Mouse (Mus musculus): ENCODE measurements around the gene Znfx1.

DNA sequence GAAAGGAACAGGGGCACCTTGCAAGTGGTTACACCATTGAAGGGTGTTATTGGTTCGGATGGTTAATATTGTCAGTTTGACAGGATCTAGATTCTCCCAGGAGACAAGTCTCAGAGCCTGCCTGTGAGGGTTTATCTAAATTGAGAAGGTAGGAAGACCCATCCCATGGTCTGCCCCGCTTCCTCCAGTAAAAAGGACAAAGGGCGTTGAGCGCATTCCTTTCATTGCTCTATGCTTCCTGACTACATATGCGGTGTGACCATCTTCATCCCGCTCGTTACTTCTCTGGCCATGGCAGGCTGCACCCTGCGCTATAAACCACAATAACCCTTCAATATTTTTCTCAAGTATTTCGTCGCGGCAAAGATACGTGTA, 8.4 kb upstream of the Znfx1 start:
- no peak for TF ChIP-seq MYOD1 (IDR thresholded peaks at IDR 0.05; ENCODE audit: control insufficient read depth, insufficient read length, low read depth)
- no peak for TF ChIP-seq MAX (IDR thresholded peaks at IDR 0.05)
- no peak for TF ChIP-seq CTCF (IDR thresholded peaks at IDR 0.05; ENCODE audit: control insufficient read depth, insufficient read depth, insufficient read length)
- TF ChIP-seq USF1 (IDR thresholded peaks at IDR 0.05; ENCODE audit: low read depth), result no peak
- TF ChIP-seq MYOG (IDR thresholded peaks at IDR 0.05; ENCODE audit: control insufficient read depth, extremely low read depth, insufficient read length), result no peak
- TF ChIP-seq CEBPB (IDR thresholded peaks at IDR 0.05; ENCODE audit: low read depth), result no peak

Data from C2C12 (cell line).